Mouse (Mus musculus): ENCODE measurements around the gene Synj2. TPM values are rescaled to one million over a fixed set of nuclear protein-coding genes. Genes with fewer than 3 reads are reported as not detected.

Gene Synj2
- total and polyA plus RNA-seq, 3 experiments = 21.2 to 58.1 (median 43.7) TPM

GRCm38 (mm10) chr17:6005246-6005637 lies 64.2 kb downstream of the Synj2 start:
- Histone ChIP-seq H3K4me3 (no peak overlapping the region), H3K27ac (peak overlapping the region; percentile 75), H3K4me1 (ENCODE audit: control insufficient read depth, insufficient read depth, low read length) (peaks cover 41% of the 10 kb centered on the region), H3K79me2 (replicated peaks; ENCODE audit: control insufficient read depth, insufficient read depth, low read length) (no peaks in the 10 kb centered on the region), H3K36me3 (ENCODE audit: control insufficient read depth, insufficient read depth, low read length) (peaks cover 11% of the 10 kb centered on the region), H3K27me3 (ENCODE audit: control insufficient read depth, insufficient read depth, low read length) (no peaks in the 10 kb centered on the region), H3K9ac (ENCODE audit: low read depth, low read length) (peak overlapping the region; percentile 38; the same call in 1 of the 2 replicates)
- TF ChIP-seq EP300 (IDR thresholded peaks at IDR 0.05; ENCODE audit: insufficient read depth, low read depth, low read length) (no peak), POLR2A (IDR thresholded peaks at IDR 0.05; ENCODE audit: insufficient read depth, low read depth, low read length) (peak; percentile 42; the same call in 1 of the 2 replicates)
- intact Hi-C loops (cut with DNase I) = loop anchor here (2.0 kb wide), 1 partner anchor 28 kb away; no protein-coding TSS in a partner anchor
- WGBS = 24% methylated on average over 14 of the region's 14 CpGs
- DNase-seq = no peak

- Histone ChIP-seq H3K4me3 (no peak overlapping the region), H3K4me1 (ENCODE audit: control insufficient read depth, insufficient read depth, low read length) (peaks cover 38% of the 10 kb centered on the region), H3K36me3 (ENCODE audit: control insufficient read depth, insufficient read depth, low read length) (peaks cover 11% of the 10 kb centered on the region), H3K27ac (peak overlapping the region; percentile 75), H3K79me2 (replicated peaks; ENCODE audit: control insufficient read depth, insufficient read depth, low read length) (no peaks in the 10 kb centered on the region), H3K9ac (ENCODE audit: low read depth, low read length) (peak overlapping the region; percentile 38; the same call in 1 of the 2 replicates), H3K27me3 (ENCODE audit: control insufficient read depth, insufficient read depth, low read length) (no peaks in the 10 kb centered on the region)
- 16% methylated on average over 14 of the region's 14 CpGs for WGBS
- DNase-seq = peak; percentile 69 to 85
- TF ChIP-seq CTCF (IDR thresholded peaks at IDR 0.05) (peak; percentile 58), POLR2A (IDR thresholded peaks at IDR 0.05; ENCODE audit: insufficient read depth, low read depth, low read length) (no peak), EP300 (IDR thresholded peaks at IDR 0.05; ENCODE audit: insufficient read depth, low read depth, low read length) (0 out of 2 replicates have a peak, but pooled peaks have one; percentile 7)
- intact Hi-C loops (cut with DNase I) = loop anchor here (2.0 kb wide), 1 partner anchor 29 kb away; no protein-coding TSS in a partner anchor
Measured at GRCm38 (mm10) chr17:6005638-6006471, 64.8 kb downstream of the Synj2 start.

- H3K4me3 ChIP-seq = no peak overlapping the region
- WGBS = 85% methylated on average over 5 of the region's 5 CpGs
- H3K4me1 ChIP-seq (ENCODE audit: control insufficient read depth, insufficient read depth, low read length) = peaks cover 27% of the 10 kb centered on the region
- peaks cover 11% of the 10 kb centered on the region; the same call in 1 of the 2 replicates for H3K36me3 ChIP-seq (ENCODE audit: control insufficient read depth, insufficient read depth, low read length)
- no peak for TF ChIP-seq CTCF (IDR thresholded peaks at IDR 0.05)
- no peak for TF ChIP-seq POLR2A (IDR thresholded peaks at IDR 0.05; ENCODE audit: insufficient read depth, low read depth, low read length)
- no peak for TF ChIP-seq EP300 (IDR thresholded peaks at IDR 0.05; ENCODE audit: insufficient read depth, low read depth, low read length)
- no peak for DNase-seq
- H3K27me3 ChIP-seq (ENCODE audit: control insufficient read depth, insufficient read depth, low read length) = no peaks in the 10 kb centered on the region
- H3K9ac ChIP-seq (ENCODE audit: low read depth, low read length) = no peak overlapping the region
- no peaks in the 10 kb centered on the region for H3K79me2 ChIP-seq (replicated peaks; ENCODE audit: control insufficient read depth, insufficient read depth, low read length)
- intact Hi-C loops (cut with DNase I) = no loop called here
- peak overlapping the region; percentile 47 for H3K27ac ChIP-seq
Measured at GRCm38 (mm10) chr17:6007101-6007780, 66.2 kb downstream of the Synj2 start.

GRCm38 (mm10) chr17:6007902-6008301 lies 66.8 kb downstream of the Synj2 start:
- Histone ChIP-seq H3K27ac (peak overlapping the region; percentile 47), H3K27me3 (ENCODE audit: control insufficient read depth, insufficient read depth, low read length) (no peaks in the 10 kb centered on the region), H3K79me2 (replicated peaks; ENCODE audit: control insufficient read depth, insufficient read depth, low read length) (no peaks in the 10 kb centered on the region), H3K9ac (ENCODE audit: low read depth, low read length) (no peak overlapping the region), H3K4me3 (no peak overlapping the region), H3K4me1 (ENCODE audit: control insufficient read depth, insufficient read depth, low read length) (peaks cover 26% of the 10 kb centered on the region), H3K36me3 (ENCODE audit: control insufficient read depth, insufficient read depth, low read length) (peaks cover 11% of the 10 kb centered on the region; the same call in 1 of the 2 replicates)
- intact Hi-C loops (cut with DNase I) = no loop called here
- TF ChIP-seq EP300 (IDR thresholded peaks at IDR 0.05; ENCODE audit: insufficient read depth, low read depth, low read length) (no peak), CTCF (IDR thresholded peaks at IDR 0.05) (no peak), POLR2A (IDR thresholded peaks at IDR 0.05; ENCODE audit: insufficient read depth, low read depth, low read length) (no peak)
- no peak for DNase-seq
- 58% methylated on average over 9 of the region's 9 CpGs for WGBS

GRCm38 (mm10) chr17:6008590-6008989 lies 67.5 kb downstream of the Synj2 start:
- Histone ChIP-seq H3K27me3 (ENCODE audit: control insufficient read depth, insufficient read depth, low read length) (no peaks in the 10 kb centered on the region), H3K4me1 (ENCODE audit: control insufficient read depth, insufficient read depth, low read length) (peaks cover 23% of the 10 kb centered on the region), H3K9ac (ENCODE audit: low read depth, low read length) (no peak overlapping the region), H3K36me3 (ENCODE audit: control insufficient read depth, insufficient read depth, low read length) (peaks cover 11% of the 10 kb centered on the region; the same call in 1 of the 2 replicates), H3K79me2 (replicated peaks; ENCODE audit: control insufficient read depth, insufficient read depth, low read length) (no peaks in the 10 kb centered on the region), H3K27ac (peak overlapping the region; percentile 47; the same call in 1 of the 2 replicates), H3K4me3 (no peak overlapping the region)
- intact Hi-C loops (cut with DNase I) = no loop called here
- WGBS = 13% methylated on average over 11 of the region's 11 CpGs
- no peak for DNase-seq
- TF ChIP-seq EP300 (IDR thresholded peaks at IDR 0.05; ENCODE audit: insufficient read depth, low read depth, low read length) = no peak
- TF ChIP-seq POLR2A (IDR thresholded peaks at IDR 0.05; ENCODE audit: insufficient read depth, low read depth, low read length) = no peak
- TF ChIP-seq CTCF (IDR thresholded peaks at IDR 0.05) = no peak

Data from heart, adult 2 months (tissue).